Mouse (Mus musculus): Measurements from ENCODE around the gene Poll.

DNA sequence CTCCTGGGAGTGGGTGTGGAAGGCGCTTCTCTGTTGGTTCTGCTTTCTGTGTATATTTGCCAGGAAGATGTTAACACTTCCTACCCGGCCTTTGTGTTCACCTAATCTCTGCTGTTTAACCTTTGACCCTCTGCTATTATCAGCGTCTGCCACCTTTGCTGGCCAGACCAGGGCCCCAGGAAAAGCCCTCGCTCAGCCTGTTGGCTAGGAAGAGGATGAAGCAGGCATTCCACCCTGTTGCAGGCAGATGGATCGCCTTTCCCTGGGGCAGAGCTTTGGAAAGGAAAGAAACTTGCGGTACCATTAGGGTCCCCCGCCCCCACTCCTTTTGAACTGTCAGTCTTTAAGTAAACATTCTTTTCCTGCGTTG, 15.3 kb upstream of the Poll start:
- TF ChIP-seq CTCF (conservative IDR thresholded peaks at IDR 0.05; ENCODE audit: low read length): no peak
- TF ChIP-seq NANOG (IDR thresholded peaks at IDR 0.05; ENCODE audit: borderline replicate concordance, low read length): no peak
- TF ChIP-seq POU5F1 (IDR thresholded peaks at IDR 0.05; ENCODE audit: borderline replicate concordance, low read length): no peak
